Mouse (Mus musculus): Measurements from ENCODE around the gene Pla2g4c.

DNA sequence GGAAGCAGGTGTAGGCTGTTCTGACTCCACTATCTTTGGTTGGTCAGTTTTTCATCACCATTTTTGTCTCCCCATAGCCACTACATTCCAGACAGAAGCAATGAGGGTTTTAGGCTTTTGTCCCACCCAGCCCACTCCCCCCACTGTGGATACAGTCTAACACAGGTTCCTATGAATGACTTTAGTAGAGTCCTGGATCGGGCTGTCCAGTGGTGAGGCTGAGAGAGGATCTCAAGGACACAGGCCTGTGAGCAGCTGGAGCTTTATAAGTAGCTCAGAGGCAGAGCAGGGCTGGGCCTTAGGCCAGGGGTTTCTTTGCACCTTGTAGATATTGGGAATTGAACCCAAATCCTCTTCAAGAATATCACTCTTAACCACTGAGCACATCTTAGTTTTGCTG is 22.8 kb upstream of the Pla2g4c start:
- TF ChIP-seq POLR2A (IDR thresholded peaks at IDR 0.05; ENCODE audit: insufficient read depth, low read length) (no peak), CTCF (IDR thresholded peaks at IDR 0.05; ENCODE audit: low read depth, low read length) (no peak)
